Mouse (Mus musculus): ENCODE data around the gene Ripk3. TPM values are rescaled to one million over a fixed set of nuclear protein-coding genes. Genes with fewer than 3 reads are reported as not detected.

Gene Ripk3
- polyA plus RNA-seq, 1 experiment from 2014 or later, result 0.12 TPM

- TF ChIP-seq CTCF (IDR thresholded peaks at IDR 0.05), result no peak
- DNase-seq (ENCODE audit: low read depth, low spot score) (no peak), ATAC-seq (no peak)
- CTCF ChIA-PET, result interaction anchor here (1.0 to 1.4 kb wide), 3 partner anchors 12 to 88 kb away, joined by 3 read pairs; no protein-coding TSS in a partner anchor
- POLR2A ChIA-PET, result no interaction called here
- in situ Hi-C loops (cut with MboI; ENCODE audit: low pct_unique_long_range_greater_than_20kb), result loop anchor here (5.0 kb wide), 1 partner anchor 88 kb away; no protein-coding TSS in a partner anchor
- peaks cover 26% of the 10 kb centered on the region for H3K27me3 ChIP-seq
Measured at GRCm38 (mm10) chr14:55779656-55780055, 9.0 kb downstream of the Ripk3 start.

- CTCF ChIA-PET, result interaction anchor here (1.0 to 2.0 kb wide), 3 partner anchors 9 to 95 kb away, joined by 3 to 5 read pairs (median 3); no protein-coding TSS in a partner anchor
- POLR2A ChIA-PET, result no interaction called here
- DNase-seq (ENCODE audit: low read depth, low spot score), result no peak
- ATAC-seq, result no peak
- in situ Hi-C loops (cut with MboI; ENCODE audit: low pct_unique_long_range_greater_than_20kb), result loop anchor here (5.0 kb wide), 1 partner anchor 89 kb away; no protein-coding TSS in a partner anchor
- TF ChIP-seq CTCF (IDR thresholded peaks at IDR 0.05), result no peak
- H3K27me3 ChIP-seq, result peaks cover 31% of the 10 kb centered on the region
Measured at GRCm38 (mm10) chr14:55778686-55779085, 10.0 kb downstream of the Ripk3 start.

- in situ Hi-C loops (cut with MboI; ENCODE audit: low pct_unique_long_range_greater_than_20kb), result loop anchor here (5.0 kb wide), 1 partner anchor 89 kb away; no protein-coding TSS in a partner anchor
- CTCF ChIA-PET, result interaction anchor here (1.1 to 2.0 kb wide), 2 partner anchors 8 to 96 kb away, joined by 3 to 5 read pairs; no protein-coding TSS in a partner anchor
- DNase-seq (ENCODE audit: low read depth, low spot score) (no peak), ATAC-seq (no peak)
- H3K27me3 ChIP-seq, result peaks cover 31% of the 10 kb centered on the region
- no peak for TF ChIP-seq CTCF (IDR thresholded peaks at IDR 0.05)
- POLR2A ChIA-PET, result no interaction called here
Measured at GRCm38 (mm10) chr14:55777806-55778205, 10.9 kb downstream of the Ripk3 start.

GRCm38 (mm10) chr14:55777176-55777575, 11.5 kb downstream of the Ripk3 start:
- ChIA-PET CTCF (interaction anchor here (2.0 kb wide), 1 partner anchor 8 kb away, joined by 5 read pairs; no protein-coding TSS in a partner anchor), POLR2A (no interaction called here)
- no peak for TF ChIP-seq CTCF (IDR thresholded peaks at IDR 0.05)
- DNase-seq (ENCODE audit: low read depth, low spot score) (no peak), ATAC-seq (no peak)
- H3K27me3 ChIP-seq, result peaks cover 31% of the 10 kb centered on the region
- in situ Hi-C loops (cut with MboI; ENCODE audit: low pct_unique_long_range_greater_than_20kb), result loop anchor here (5.0 kb wide), 1 partner anchor 90 kb away; no protein-coding TSS in a partner anchor

- ChIA-PET POLR2A (no interaction called here), CTCF (interaction anchor here (2.0 kb wide), 1 partner anchor 7 kb away, joined by 5 read pairs; no protein-coding TSS in a partner anchor)
- ATAC-seq (no peak), DNase-seq (ENCODE audit: low read depth, low spot score) (no peak)
- peaks cover 35% of the 10 kb centered on the region for H3K27me3 ChIP-seq
- in situ Hi-C loops (cut with MboI; ENCODE audit: low pct_unique_long_range_greater_than_20kb), result loop anchor here (5.0 kb wide), 1 partner anchor 91 kb away; no protein-coding TSS in a partner anchor
- no peak for TF ChIP-seq CTCF (IDR thresholded peaks at IDR 0.05)
Measured at GRCm38 (mm10) chr14:55776711-55777110, 12.0 kb downstream of the Ripk3 start.

GRCm38 (mm10) chr14:55769087-55769703, 19.5 kb downstream of the Ripk3 start:
- TF ChIP-seq CTCF (IDR thresholded peaks at IDR 0.05), result no peak
- ATAC-seq (no peak), DNase-seq (ENCODE audit: low read depth, low spot score) (no peak)
- ChIA-PET POLR2A (no interaction called here), CTCF (interaction anchor here (1.5 to 1.8 kb wide), 3 partner anchors 9 to 12 kb away, joined by 4 to 10 read pairs (median 5); no protein-coding TSS in a partner anchor)
- in situ Hi-C loops (cut with MboI; ENCODE audit: low pct_unique_long_range_greater_than_20kb), result no loop called here
- peaks cover 26% of the 10 kb centered on the region for H3K27me3 ChIP-seq

- in situ Hi-C loops (cut with MboI; ENCODE audit: low pct_unique_long_range_greater_than_20kb), result no loop called here
- H3K27me3 ChIP-seq, result peaks cover 21% of the 10 kb centered on the region
- DNase-seq (ENCODE audit: low read depth, low spot score) (no peak), ATAC-seq (peak; percentile 57)
- ChIA-PET CTCF (interaction anchor here (1.5 to 1.8 kb wide), 2 partner anchors 9 to 13 kb away, joined by 4 to 5 read pairs; no protein-coding TSS in a partner anchor), POLR2A (no interaction called here)
- no peak for TF ChIP-seq CTCF (IDR thresholded peaks at IDR 0.05)
Measured at GRCm38 (mm10) chr14:55768555-55768954, 20.1 kb downstream of the Ripk3 start.

GRCm38 (mm10) chr14:55767519-55768414, 20.9 kb downstream of the Ripk3 start:
- no peak for TF ChIP-seq CTCF (IDR thresholded peaks at IDR 0.05)
- DNase-seq (ENCODE audit: low read depth, low spot score) (no peak), ATAC-seq (no peak)
- POLR2A ChIA-PET, result no interaction called here
- in situ Hi-C loops (cut with MboI; ENCODE audit: low pct_unique_long_range_greater_than_20kb), result no loop called here
- CTCF ChIA-PET, result interaction anchor here (1.5 kb wide), 1 partner anchor 13 kb away, joined by 4 read pairs; no protein-coding TSS in a partner anchor
- H3K27me3 ChIP-seq, result peaks cover 14% of the 10 kb centered on the region

GRCm38 (mm10) chr14:55765696-55766095, 23.0 kb downstream of the Ripk3 start, which contains the start of gene Ltb4r1:
Ltb4r1 (plus strand) TSS chr14:55765962.
- TF ChIP-seq CTCF (IDR thresholded peaks at IDR 0.05), result no peak
- DNase-seq (ENCODE audit: low read depth, low spot score), result no peak
- ATAC-seq, result no peak
- ChIA-PET CTCF (no interaction called here), POLR2A (no interaction called here)
- H3K27me3 ChIP-seq, result peaks cover 4% of the 10 kb centered on the region
- in situ Hi-C loops (cut with MboI; ENCODE audit: low pct_unique_long_range_greater_than_20kb), result no loop called here

GRCm38 (mm10) chr14:55763166-55763565, 25.5 kb downstream of the Ripk3 start:
- TF ChIP-seq CTCF (IDR thresholded peaks at IDR 0.05), result no peak
- ChIA-PET POLR2A (no interaction called here), CTCF (no interaction called here)
- in situ Hi-C loops (cut with MboI; ENCODE audit: low pct_unique_long_range_greater_than_20kb), result no loop called here
- DNase-seq (ENCODE audit: low read depth, low spot score), result no peak
- peak; percentile 23 for ATAC-seq
- H3K27me3 ChIP-seq, result peaks cover 4% of the 10 kb centered on the region

All from Patski (cell line).